Mouse (Mus musculus) cerebellum, adult 2 months (tissue): ENCODE data around the gene B430218F22Rik. TPM values are rescaled to one million over a fixed set of nuclear protein-coding genes. Genes with fewer than 3 reads are reported as not detected.
A peak's percentile ranks its signal among the peaks of the same experiment; 100 is the strongest.

Experiments
- DNase-seq, 2 experiments: peaks; one replicate each; pipeline ENCODE4 v3.0.0; 2021
- H3K27ac ChIP-seq: fragments of 200-500 bp; 2 replicates; pipeline ENCODE4 v1.5.1; 2012; ENCODE audit warnings: low read length, control low read depth, inconsistent platforms; ENCODE audit not compliant: insufficient read depth
- H3K27me3 ChIP-seq: fragments of 200-500 bp; 2 replicates; pipeline ENCODE4 v1.6.1; 2012; ENCODE audit warnings: inconsistent platforms, mild to moderate bottlenecking, low read length, moderate library complexity; ENCODE audit not compliant: control insufficient read depth, insufficient read depth
- H3K4me1 ChIP-seq: fragments of 200-500 bp; 2 replicates; pipeline ENCODE4 v1.6.1; 2011; ENCODE audit warnings: low read length; ENCODE audit not compliant: control insufficient read depth, insufficient read depth
- H3K4me3 ChIP-seq: fragments of 200-500 bp; replicated peaks from 2 replicates; pipeline ENCODE3; 2011; ENCODE audit warnings: mild to moderate bottlenecking, low read depth, low read length, control low read depth; ENCODE audit not compliant: insufficient read depth
- CTCF ChIP-seq: fragments of 200-500 bp; IDR thresholded peaks from 2 replicates; pipeline ENCODE4 v1.5.1; 2011; ENCODE audit warnings: low read depth, mild to moderate bottlenecking, control low read depth, low read length, moderate library complexity, borderline replicate concordance; ENCODE audit not compliant: insufficient read depth
- POLR2A ChIP-seq: fragments of 200-500 bp; IDR thresholded peaks from 2 replicates; pipeline ENCODE4 v1.6.1; 2011; ENCODE audit warnings: low read length, control low read depth, borderline replicate concordance; ENCODE audit not compliant: insufficient read depth
- WGBS: fragments of 180-500 bp; shearing (Covaris S2); methylation state at CpG from one replicate; pipeline ENCODE4 v1.1.7; 2018; 5-methylcytosine and 5-hydroxymethylcytosine counted together
- polyA plus RNA-seq: library from polyadenylated mRNA; depleted of rRNA; stranded (reverse); fragments of >200 nt; gene quantifications from 2 replicates; pipeline ENCODE4 v1.2.3, GENCODE M21; 2012; rRNA removed

The B430218F22Rik gene
- polyA plus RNA-seq, 1 experiment: 0.39 TPM

GRCm38 (mm10) chr13:118395803-118396202 lies 9.4 kb downstream of the B430218F22Rik start:
- WGBS: 85% methylated on average over 3 of the region's 3 CpGs

GRCm38 (mm10) chr13:118400340-118400739 lies 13.9 kb downstream of the B430218F22Rik start:
- TF ChIP-seq POLR2A: no peak
- no peak for TF ChIP-seq CTCF
- no peak for DNase-seq
- Histone ChIP-seq H3K27me3 (no peaks in the 10 kb centered on the region), H3K4me1 (no peaks in the 10 kb centered on the region), H3K4me3 (no peak overlapping the region), H3K27ac (no peak overlapping the region)
- WGBS: 70% methylated on average over 6 of the region's 6 CpGs

More at GRCm38 (mm10) chr13:118395803-118396202, 9.4 kb downstream of the B430218F22Rik start:
- TF ChIP-seq POLR2A: no peak
- no peaks in the 10 kb centered on the region for H3K4me1 ChIP-seq
- no peak for DNase-seq
- no peaks in the 10 kb centered on the region for H3K27me3 ChIP-seq
- no peak overlapping the region for H3K4me3 ChIP-seq
- H3K27ac ChIP-seq: no peak overlapping the region

GRCm38 (mm10) chr13:118403544-118403943 lies 17.1 kb downstream of the B430218F22Rik start:
- no peak for DNase-seq
- Histone ChIP-seq H3K4me1 (no peaks in the 10 kb centered on the region), H3K27me3 (no peaks in the 10 kb centered on the region), H3K27ac (no peak overlapping the region), H3K4me3 (no peak overlapping the region)
- TF ChIP-seq POLR2A: no peak
- peak; percentile 54; the same call in 1 of the 2 replicates for TF ChIP-seq CTCF

- Histone ChIP-seq H3K4me3 (no peak overlapping the region), H3K4me1 (no peaks in the 10 kb centered on the region), H3K27me3 (no peaks in the 10 kb centered on the region), H3K27ac (no peak overlapping the region)
- no peak for DNase-seq
- 82% methylated on average over 6 of the region's 6 CpGs for WGBS
- TF ChIP-seq POLR2A: no peak
- no peak for TF ChIP-seq CTCF
Observed at GRCm38 (mm10) chr13:118411297-118411992, 25.0 kb downstream of the B430218F22Rik start.

GRCm38 (mm10) chr13:118418163-118418562 lies 31.7 kb downstream of the B430218F22Rik start:
- H3K4me3 ChIP-seq: no peak overlapping the region
- H3K4me1 ChIP-seq: no peaks in the 10 kb centered on the region
- TF ChIP-seq POLR2A: no peak
- TF ChIP-seq CTCF: no peak
- H3K27me3 ChIP-seq: no peaks in the 10 kb centered on the region
- no peak overlapping the region for H3K27ac ChIP-seq
- no peak for DNase-seq
- 29% methylated on average over 4 of the region's 4 CpGs for WGBS

GRCm38 (mm10) chr13:118420408-118420807 lies 34.0 kb downstream of the B430218F22Rik start:
- H3K27me3 ChIP-seq: no peaks in the 10 kb centered on the region
- WGBS: 93% methylated on average over 1 of the region's 1 CpGs
- H3K27ac ChIP-seq: no peak overlapping the region
- TF ChIP-seq POLR2A (no peak), CTCF (no peak)
- no peak overlapping the region for H3K4me3 ChIP-seq
- H3K4me1 ChIP-seq: no peaks in the 10 kb centered on the region
- DNase-seq: no peak

- TF ChIP-seq POLR2A: no peak
- no peak for TF ChIP-seq CTCF
- Histone ChIP-seq H3K4me1 (no peaks in the 10 kb centered on the region), H3K27me3 (no peaks in the 10 kb centered on the region), H3K27ac (no peak overlapping the region), H3K4me3 (no peak overlapping the region)
- no peak for DNase-seq
- WGBS: 86% methylated on average over 1 of the region's 1 CpGs
Observed at GRCm38 (mm10) chr13:118420847-118421246, 34.4 kb downstream of the B430218F22Rik start.

Other genes with a start within 250 kb of the B430218F22Rik start
- gene Mrps30, start 622 bp downstream of the B430218F22Rik start, polyA plus RNA-seq: 15.1 and 16.1 TPM in 2 replicates